Mouse (Mus musculus) kidney, embryonic 16.5 days (tissue): ENCODE measurements around the gene Nol11. TPM values are rescaled to one million over a fixed set of nuclear protein-coding genes. Genes with fewer than 3 reads are reported as not detected.
A peak's percentile ranks its signal among the peaks of the same experiment; 100 is the strongest.
"Not testable (repeated sequence)": the region's sequence is repeated elsewhere in the genome, so short reads cannot be mapped to it uniquely, and the experiment has no call there.

ENCODE experiments used
- ATAC-seq: fragments of 200-750 bp; cut with Nextera tagmentation; 2 replicates; pipeline ENCODE4 v1.8.0; 2017; ENCODE audit warnings: moderate TSS enrichment; ENCODE audit not compliant: low FRiP score, low TSS enrichment
- H3K27ac ChIP-seq: fragments of 300-500 bp; sonication (generic); 2 replicates; pipeline ENCODE4 v1.5.1; 2014; ENCODE audit warnings: low read length
- H3K27me3 ChIP-seq: fragments of 300-500 bp; sonication (generic); 2 replicates; pipeline ENCODE4 v1.6.1; 2014; ENCODE audit warnings: low read length, control low read depth, mixed read lengths; ENCODE audit not compliant: insufficient read depth
- H3K36me3 ChIP-seq: fragments of 300-500 bp; sonication (generic); 2 replicates; pipeline ENCODE4 v1.6.1; 2014; ENCODE audit warnings: low read length, control low read depth, mixed read lengths; ENCODE audit not compliant: insufficient read depth
- H3K4me1 ChIP-seq: fragments of 300-500 bp; sonication (generic); 2 replicates; pipeline ENCODE4 v1.6.1; 2014; ENCODE audit warnings: low read length, control low read depth, mixed read lengths; ENCODE audit not compliant: insufficient read depth
- H3K4me2 ChIP-seq: fragments of 300-500 bp; sonication (generic); replicated peaks from 2 replicates; pipeline ENCODE4 v1.6.1; 2014; ENCODE audit warnings: low read depth, low read length
- H3K4me3 ChIP-seq: fragments of 300-500 bp; sonication (generic); 2 replicates; pipeline ENCODE4 v1.5.1; 2014; ENCODE audit warnings: mild to moderate bottlenecking, low read length
- H3K9ac ChIP-seq: fragments of 300-500 bp; sonication (generic); replicated peaks from 2 replicates; pipeline ENCODE4 v1.6.1; 2014; ENCODE audit warnings: low read length
- H3K9me3 ChIP-seq: fragments of 300-500 bp; sonication (generic); 2 replicates; pipeline ENCODE4 v1.6.1; 2016; ENCODE audit warnings: low read length, control low read depth
- WGBS: fragments of 180-500 bp; shearing (Covaris S2); extraction: QIAGEN DNeasy Blood & Tissue Kit; methylation state at CpG from one replicate; pipeline ENCODE4 v1.1.7; 2014; 5-methylcytosine and 5-hydroxymethylcytosine counted together
- polyA plus RNA-seq: library from polyadenylated mRNA; unstranded; fragments of >200 nt; fragmentation: Nextera tagmentation; extraction: Ambion mirVana; gene quantifications from 2 replicates; pipeline ENCODE4 v1.2.1, GENCODE M21; 2015

The Nol11 gene
- polyA plus RNA-seq, 1 experiment from 2014 or later, result 61.3 TPM

- ATAC-seq, result not testable (repeated sequence)
Observed at GRCm38 (mm10) chr11:107126716-107127115, 62.5 kb downstream of the Nol11 start.

GRCm38 (mm10) chr11:107125011-107125410 is 64.2 kb downstream of the Nol11 start:
- Histone ChIP-seq H3K27ac (no peak overlapping the region), H3K4me2 (no peak overlapping the region)

More at GRCm38 (mm10) chr11:107126716-107127115, 62.5 kb downstream of the Nol11 start:
- not testable (repeated sequence) for H3K4me3 ChIP-seq, H3K9ac ChIP-seq, H3K27ac ChIP-seq, H3K9me3 ChIP-seq, H3K27me3 ChIP-seq, H3K36me3 ChIP-seq, H3K4me2 ChIP-seq
- WGBS, result 63% methylated on average over 1 of the region's 2 CpGs
- peaks cover 34% of the 10 kb centered on the region for H3K4me1 ChIP-seq

GRCm38 (mm10) chr11:107124327-107124731 is 64.9 kb downstream of the Nol11 start:
- Histone ChIP-seq H3K27ac (peak overlapping the region; percentile 57; the same call in 1 of the 2 replicates), H3K4me2 (no peak overlapping the region), H3K9ac (no peak overlapping the region; the same call in 1 of the 2 replicates), H3K9me3 (no peaks in the 10 kb centered on the region), H3K4me3 (no peak overlapping the region), H3K36me3 (no peaks in the 10 kb centered on the region), H3K27me3 (no peaks in the 10 kb centered on the region), H3K4me1 (peaks cover 23% of the 10 kb centered on the region)
- WGBS, result 19% methylated on average over 7 of the region's 7 CpGs
- ATAC-seq, result peak; percentile 96

More at GRCm38 (mm10) chr11:107125011-107125410, 64.2 kb downstream of the Nol11 start:
- no peak for ATAC-seq
- no peaks in the 10 kb centered on the region for H3K36me3 ChIP-seq
- H3K27me3 ChIP-seq, result no peaks in the 10 kb centered on the region
- H3K9me3 ChIP-seq, result no peaks in the 10 kb centered on the region
- no peak overlapping the region for H3K9ac ChIP-seq
- 76% methylated on average over 4 of the region's 4 CpGs for WGBS
- peaks cover 29% of the 10 kb centered on the region for H3K4me1 ChIP-seq
- H3K4me3 ChIP-seq, result no peak overlapping the region

GRCm38 (mm10) chr11:107117789-107118188 is 71.4 kb downstream of the Nol11 start:
- WGBS, result 69% methylated on average over 12 of the region's 12 CpGs
- Histone ChIP-seq H3K36me3 (no peaks in the 10 kb centered on the region), H3K9me3 (no peaks in the 10 kb centered on the region), H3K27ac (no peak overlapping the region), H3K4me3 (no peak overlapping the region), H3K4me2 (no peak overlapping the region), H3K9ac (no peak overlapping the region), H3K27me3 (no peaks in the 10 kb centered on the region), H3K4me1 (peaks cover 25% of the 10 kb centered on the region)
- no peak for ATAC-seq

Other genes starting within 250 kb of the Nol11 start
- 353 and 411 TPM in 2 replicates for gene Kpna2, start 189.8 kb downstream of the Nol11 start, polyA plus RNA-seq
- 1.4 and 1.8 TPM in 2 replicates for gene 1810010H24Rik, start 163.7 kb downstream of the Nol11 start, polyA plus RNA-seq
- gene Bptf, start 57.3 kb downstream of the Nol11 start, polyA plus RNA-seq, result 27.7 and 35.2 TPM in 2 replicates